Mouse (Mus musculus) myocyte (in vitro differentiated cells): Measurements from ENCODE around the gene Abhd5. TPM values are rescaled to one million over a fixed set of nuclear protein-coding genes. Genes with fewer than 3 reads are reported as not detected.

Experiments used
- H3K27me3 ChIP-seq: one replicate; pipeline ENCODE4 v1.6.1; 2011; ENCODE audit not compliant: control insufficient read depth, insufficient read depth, insufficient read length
- H3K36me3 ChIP-seq: one replicate; pipeline ENCODE4 v1.6.1; 2011; ENCODE audit not compliant: control insufficient read depth, insufficient read depth
- H3K4me2 ChIP-seq: one replicate; pipeline ENCODE4 v1.6.1; 2011; ENCODE audit warnings: low read depth, control low read depth
- H3K4me3 ChIP-seq: one replicate; pipeline ENCODE4 v1.5.1; 2011; ENCODE audit warnings: mild to moderate bottlenecking, control low read depth, moderate library complexity
- H3K79me2 ChIP-seq: one replicate; pipeline ENCODE4 v1.6.1; 2011; ENCODE audit not compliant: control insufficient read depth, insufficient read depth
- H3ac ChIP-seq: one replicate; pipeline ENCODE4 v1.6.1; 2011; ENCODE audit not compliant: control insufficient read depth, insufficient read length
- CEBPB ChIP-seq: IDR thresholded peaks from 2 replicates; pipeline ENCODE4 v1.6.1; 2011; ENCODE audit warnings: mild to moderate bottlenecking, moderate library complexity; ENCODE audit not compliant: poor library complexity, insufficient read depth, severe bottlenecking
- E2F4 ChIP-seq: IDR thresholded peaks from one replicate; pipeline ENCODE4 v1.6.1; 2011; ENCODE audit warnings: mild to moderate bottlenecking, control low read depth, moderate library complexity; ENCODE audit not compliant: insufficient read depth
- MAX ChIP-seq: IDR thresholded peaks from one replicate; pipeline ENCODE4 v1.6.1; 2011; ENCODE audit warnings: low read depth, mild to moderate bottlenecking, control low read depth
- MYOD1 ChIP-seq, 3 experiments: IDR thresholded peaks; one replicate each; pipeline ENCODE4 v1.6.1; 2011; ENCODE audit warnings: control low read depth in 2 of 3, low read depth in 2 of 3, mild to moderate bottlenecking in 2 of 3, moderate library complexity in 1 of 3; ENCODE audit not compliant: insufficient read length in 2 of 3, control insufficient read depth in 1 of 3
- MYOG ChIP-seq, 3 experiments: IDR thresholded peaks; one replicate each; pipeline ENCODE4 v1.6.1; 2011; ENCODE audit warnings: control low read depth in 2 of 3, low read depth in 2 of 3, mild to moderate bottlenecking in 2 of 3; ENCODE audit not compliant: insufficient read length in 2 of 3, control insufficient read depth in 1 of 3, insufficient read depth in 1 of 3
- POLR2A ChIP-seq: IDR thresholded peaks from one replicate; pipeline ENCODE4 v1.6.1; 2011; ENCODE audit warnings: low read depth, mild to moderate bottlenecking, control low read depth, moderate library complexity; ENCODE audit not compliant: insufficient read length
- POLR2AphosphoS2 ChIP-seq: IDR thresholded peaks from one replicate; pipeline ENCODE4 v1.6.1; 2011; ENCODE audit warnings: low read depth, control low read depth; ENCODE audit not compliant: insufficient read length
- REST ChIP-seq: IDR thresholded peaks from one replicate; pipeline ENCODE4 v1.6.1; 2011; ENCODE audit warnings: mild to moderate bottlenecking, control low read depth, moderate library complexity; ENCODE audit not compliant: insufficient read depth, insufficient read length
- SRF ChIP-seq: IDR thresholded peaks from one replicate; pipeline ENCODE4 v1.6.1; 2011; ENCODE audit warnings: low read depth; ENCODE audit not compliant: control insufficient read depth, insufficient read length
- TCF12 ChIP-seq: IDR thresholded peaks from one replicate; pipeline ENCODE4 v1.6.1; 2011; ENCODE audit warnings: mild to moderate bottlenecking, control low read depth; ENCODE audit not compliant: poor library complexity, insufficient read depth, severe bottlenecking
- TCF3 ChIP-seq: IDR thresholded peaks from one replicate; pipeline ENCODE4 v1.6.1; 2011; ENCODE audit warnings: low read depth, control low read depth; ENCODE audit not compliant: insufficient read length
- USF1 ChIP-seq: IDR thresholded peaks from one replicate; pipeline ENCODE4 v1.6.1; 2011; ENCODE audit warnings: low read depth, mild to moderate bottlenecking, control low read depth, moderate library complexity
- polyA plus RNA-seq: library from polyadenylated mRNA; unstranded; fragments of >200 nt; fragmentation: generic; extraction: Trizol; gene quantifications from one replicate; pipeline ENCODE4 v1.2.1, GENCODE M21; 2012; ENCODE audit warnings: missing spikeins

The Abhd5 gene
- polyA plus RNA-seq, 1 experiment = 24.8 TPM

DNA sequence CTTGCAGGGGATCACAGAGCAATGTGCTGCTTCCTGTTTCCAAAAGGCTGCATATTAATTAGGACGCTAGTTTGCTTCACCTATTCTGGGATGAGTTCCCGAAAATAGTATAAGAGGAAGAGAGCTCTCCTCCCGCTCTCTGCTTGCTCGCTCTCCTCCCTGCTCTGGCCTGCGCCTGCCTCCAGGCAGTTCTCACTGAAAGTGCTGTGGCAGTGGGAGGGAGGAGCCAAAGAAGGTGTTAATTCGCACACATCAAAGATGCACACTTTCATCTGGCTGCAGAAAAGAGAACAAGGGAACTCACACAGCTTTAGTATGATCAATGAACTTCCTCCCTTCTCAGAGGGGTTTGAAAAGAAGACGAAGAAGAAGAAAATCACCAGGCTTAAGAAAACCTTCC lies 47.3 kb downstream of the Abhd5 start:
- Histone ChIP-seq H3ac (no peak overlapping the region), H3K4me3 (no peak overlapping the region), H3K36me3 (no peaks in the 10 kb centered on the region), H3K4me2 (no peak overlapping the region), H3K27me3 (no peaks in the 10 kb centered on the region), H3K79me2 (no peaks in the 10 kb centered on the region)
- TF ChIP-seq USF1 (no peak), CEBPB (no peak), SRF (no peak), TCF12 (no peak), MAX (no peak), REST (no peak), TCF3 (no peak), POLR2A (no peak), MYOG (IDR thresholded peaks at IDR 0.05; ENCODE audit: control insufficient read depth in 1 of 3, insufficient read depth in 1 of 3, insufficient read length in 2 of 3, low read depth in 2 of 3) (no peak), POLR2AphosphoS2 (no peak), E2F4 (no peak), MYOD1 (IDR thresholded peaks at IDR 0.05; ENCODE audit: control insufficient read depth in 1 of 3, insufficient read length in 2 of 3, low read depth in 2 of 3) (no peak)

DNA sequence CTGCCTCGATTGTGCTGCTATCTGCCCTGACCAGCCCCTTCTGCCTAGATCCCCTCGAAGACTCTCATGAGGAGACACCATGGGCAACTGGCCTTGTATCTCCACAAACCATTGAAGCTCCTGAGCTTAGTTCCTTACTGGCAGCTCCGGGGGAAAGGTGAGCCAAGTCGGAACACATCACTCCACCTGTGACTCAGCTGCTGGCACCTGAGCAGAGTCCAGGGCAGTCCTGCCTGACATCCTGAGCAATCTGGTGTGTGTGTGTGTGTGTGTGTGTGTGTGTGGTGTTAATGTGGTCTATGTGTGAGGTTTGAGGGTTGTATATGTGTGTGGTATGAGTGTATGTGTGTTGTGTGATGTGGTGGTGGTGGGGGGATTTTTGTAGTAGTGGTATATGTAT lies 49.8 kb downstream of the Abhd5 start:
- no peaks in the 10 kb centered on the region for H3K79me2 ChIP-seq
- no peak overlapping the region for H3K4me3 ChIP-seq
- TF ChIP-seq POLR2A = no peak
- TF ChIP-seq USF1 = no peak
- no peak for TF ChIP-seq TCF3
- no peak for TF ChIP-seq E2F4
- no peak for TF ChIP-seq REST
- no peak for TF ChIP-seq MYOG (IDR thresholded peaks at IDR 0.05; ENCODE audit: control insufficient read depth in 1 of 3, insufficient read depth in 1 of 3, insufficient read length in 2 of 3, low read depth in 2 of 3)
- no peak for TF ChIP-seq MAX
- TF ChIP-seq MYOD1 (IDR thresholded peaks at IDR 0.05; ENCODE audit: control insufficient read depth in 1 of 3, insufficient read length in 2 of 3, low read depth in 2 of 3) = no peak
- TF ChIP-seq CEBPB = no peak
- TF ChIP-seq POLR2AphosphoS2 = no peak
- no peak for TF ChIP-seq SRF
- TF ChIP-seq TCF12 = no peak
- H3ac ChIP-seq = no peak overlapping the region
- H3K4me2 ChIP-seq = no peak overlapping the region
- no peaks in the 10 kb centered on the region for H3K27me3 ChIP-seq
- H3K36me3 ChIP-seq = no peaks in the 10 kb centered on the region

DNA sequence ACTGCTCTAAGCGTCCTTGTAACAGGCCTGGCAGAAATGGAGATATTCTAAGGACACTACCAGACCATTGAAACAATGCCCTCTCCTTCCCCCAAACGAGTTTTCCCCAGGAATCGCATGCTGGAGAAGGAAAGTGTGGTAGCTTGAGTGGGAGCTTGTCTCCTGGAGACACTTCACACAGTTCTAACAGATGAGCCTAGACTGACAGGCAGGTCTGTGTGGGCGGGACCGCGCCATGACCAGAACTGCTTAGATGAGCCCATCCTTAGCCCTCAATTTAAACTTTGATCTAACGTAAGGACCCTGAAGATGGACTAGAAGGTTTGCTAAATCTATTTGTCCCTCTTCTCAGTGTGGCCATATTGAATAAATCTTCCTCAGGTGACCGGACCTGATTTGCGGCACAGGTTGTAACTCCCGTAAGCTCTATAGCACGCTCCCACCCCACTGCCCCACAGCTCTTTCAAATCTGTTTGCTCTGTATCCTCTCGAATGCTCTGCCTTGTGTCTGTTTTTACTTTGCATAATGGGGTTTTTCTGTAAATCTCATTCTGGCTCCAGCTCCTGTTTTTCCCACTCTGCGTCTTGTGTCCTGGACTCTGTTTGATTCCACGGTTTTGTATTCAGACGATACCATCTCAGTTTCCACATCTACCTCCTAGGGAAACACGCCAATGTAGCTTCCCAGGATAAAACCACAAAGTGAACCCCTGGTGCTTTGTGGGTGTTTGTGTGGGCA lies 59.2 kb downstream of the Abhd5 start:
- no peaks in the 10 kb centered on the region for H3K36me3 ChIP-seq
- no peaks in the 10 kb centered on the region for H3K27me3 ChIP-seq
- no peak overlapping the region for H3K4me3 ChIP-seq
- TF ChIP-seq TCF12 = no peak
- TF ChIP-seq CEBPB = no peak
- no peak for TF ChIP-seq SRF
- TF ChIP-seq MYOG (IDR thresholded peaks at IDR 0.05; ENCODE audit: control insufficient read depth in 1 of 3, insufficient read depth in 1 of 3, insufficient read length in 2 of 3, low read depth in 2 of 3) = no peak
- no peak for TF ChIP-seq REST
- H3ac ChIP-seq = no peak overlapping the region
- no peaks in the 10 kb centered on the region for H3K79me2 ChIP-seq
- no peak overlapping the region for H3K4me2 ChIP-seq

DNA sequence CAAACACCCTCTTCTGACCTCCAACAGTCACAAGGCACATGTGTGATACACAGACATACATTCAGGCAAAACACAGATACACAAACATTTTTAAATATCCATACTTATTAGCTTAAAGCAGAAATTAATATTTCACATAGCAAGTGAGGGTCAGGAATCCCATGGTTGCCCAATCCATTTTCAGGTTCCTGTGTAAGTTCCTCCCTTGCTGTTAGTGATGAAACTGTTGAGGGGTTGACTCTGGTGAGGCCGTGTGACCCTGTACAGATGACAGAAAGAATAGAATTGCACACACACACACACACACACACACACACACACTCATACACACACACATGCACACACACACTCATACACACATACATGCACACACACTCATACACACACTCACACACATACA lies 63.2 kb downstream of the Abhd5 start:
- H3ac ChIP-seq = no peak overlapping the region
- H3K4me3 ChIP-seq = no peak overlapping the region
- no peaks in the 10 kb centered on the region for H3K36me3 ChIP-seq
- H3K27me3 ChIP-seq = no peaks in the 10 kb centered on the region
- TF ChIP-seq POLR2AphosphoS2 (no peak), TCF12 (no peak), MYOG (IDR thresholded peaks at IDR 0.05; ENCODE audit: control insufficient read depth in 1 of 3, insufficient read depth in 1 of 3, insufficient read length in 2 of 3, low read depth in 2 of 3) (no peak), USF1 (no peak), REST (no peak), E2F4 (no peak)
- no peak overlapping the region for H3K4me2 ChIP-seq
- H3K79me2 ChIP-seq = no peaks in the 10 kb centered on the region

DNA sequence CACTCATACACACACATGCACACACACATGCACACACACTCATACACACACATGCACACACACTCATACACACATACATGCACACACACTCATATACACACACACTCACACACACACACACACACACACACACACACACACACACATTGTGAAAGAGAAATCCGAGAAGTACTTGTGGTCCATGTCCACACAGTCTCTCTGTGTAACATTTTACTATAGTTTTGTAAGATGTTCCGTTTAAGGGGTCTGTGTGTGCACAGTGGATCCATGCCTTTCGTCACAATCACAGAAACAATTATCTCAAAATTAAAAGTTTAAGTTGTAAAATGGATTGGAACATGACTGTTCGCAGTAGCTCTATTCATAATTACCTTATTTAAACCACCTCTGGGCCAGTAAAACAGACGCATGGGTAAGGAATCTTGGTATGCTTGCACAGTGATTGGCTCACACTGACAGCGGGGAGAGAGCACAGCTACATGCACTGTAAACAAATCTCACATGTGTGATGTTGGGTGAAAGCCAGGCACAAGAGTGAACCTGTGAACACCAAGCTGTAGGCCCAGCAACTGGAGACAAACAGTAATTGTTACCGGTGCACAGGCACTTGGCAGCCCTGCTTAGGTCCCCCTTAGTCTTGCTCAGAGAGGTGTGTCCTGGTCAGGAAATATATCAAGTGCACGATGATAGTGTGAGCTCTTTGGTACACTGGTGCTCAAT lies 63.8 kb downstream of the Abhd5 start:
- no peak overlapping the region for H3K4me3 ChIP-seq
- no peaks in the 10 kb centered on the region for H3K79me2 ChIP-seq
- H3K27me3 ChIP-seq = no peaks in the 10 kb centered on the region
- no peak overlapping the region for H3ac ChIP-seq
- no peak for TF ChIP-seq MYOG (IDR thresholded peaks at IDR 0.05; ENCODE audit: control insufficient read depth in 1 of 3, insufficient read depth in 1 of 3, insufficient read length in 2 of 3, low read depth in 2 of 3)
- TF ChIP-seq USF1 = no peak
- TF ChIP-seq MYOD1 (IDR thresholded peaks at IDR 0.05; ENCODE audit: control insufficient read depth in 1 of 3, insufficient read length in 2 of 3, low read depth in 2 of 3) = no peak
- TF ChIP-seq REST = no peak
- no peak for TF ChIP-seq POLR2A
- TF ChIP-seq E2F4 = no peak
- no peak for TF ChIP-seq MAX
- no peak for TF ChIP-seq TCF12
- TF ChIP-seq POLR2AphosphoS2 = no peak
- TF ChIP-seq TCF3 = no peak
- no peak for TF ChIP-seq SRF
- TF ChIP-seq CEBPB = no peak
- no peaks in the 10 kb centered on the region for H3K36me3 ChIP-seq
- H3K4me2 ChIP-seq = no peak overlapping the region
